ENCODE assay signal across 14 mouse cellular contexts in genomic region chr7:78719117-78719516, GRCm38 (mm10). TPM values are rescaled to one million over a fixed set of nuclear protein-coding genes. Genes with fewer than 3 reads are reported as not detected.
DNase-seq lines count a peak whose midpoint lies in the region; ATAC-seq lines count a peak whose summit lies in the region.
"Had no signal": no experiment of that assay in that cellular context is flagged by ENCODE, and none has a peak within 500 bp of the region (broad histone marks: within the 10 kb centered on the region; RNA-seq: fewer than 3 reads in every experiment).

No protein-coding gene starts in this region.

- no peak overlapping the region for H3K4me2 ChIP-seq in neural tube, embryonic 15.5 days
- H3K4me2 ChIP-seq: forebrain, embryonic 12.5 days; heart, embryonic 12.5 days; neural tube, embryonic 12.5 days had no signal

- intact Hi-C loops in heart, postnatal 10 days (cut with DNase I) = no loop called here

- H3K4me1 ChIP-seq in neural tube, embryonic 15.5 days = no peaks in the 10 kb centered on the region
- H3K4me1 ChIP-seq: forebrain, embryonic 12.5 days; heart, embryonic 12.5 days; neural tube, embryonic 12.5 days had no signal

- peak; percentile 29 for ATAC-seq in activated CD4-positive, CD25-positive, alpha-beta regulatory T cell, adult 4 months
- ATAC-seq in neural tube, embryonic 15.5 days (ENCODE audit: low FRiP score) = no peak

- H3K36me3 ChIP-seq in neural tube, embryonic 15.5 days = no peaks in the 10 kb centered on the region
- H3K36me3 ChIP-seq: forebrain, embryonic 12.5 days; heart, embryonic 12.5 days; neural tube, embryonic 12.5 days had no signal

- no peak overlapping the region for H3K27ac ChIP-seq in neural tube, embryonic 15.5 days (replicated peaks)
- H3K27ac ChIP-seq: forebrain, embryonic 12.5 days; neural tube, embryonic 12.5 days had no signal

- peak; percentile 10 to 11 for DNase-seq in heart, postnatal 10 days
- DNase-seq in heart, postnatal 4 days = no peak
- peak; percentile 71 for DNase-seq in 416B (ENCODE audit: low read depth)
- DNase-seq in spleen, postnatal 36 days (ENCODE audit: low spot score in 2 of 2) = peak; percentile 37 to 39
- no peak for DNase-seq in ovary, postnatal 14 days (ENCODE audit: low spot score)
- no peak for DNase-seq in kidney, postnatal 14 days
- DNase-seq: adrenal gland, postnatal 14 days; kidney, adult 18-20 months; lung, postnatal 4 days had no signal

- H3K4me3 ChIP-seq in neural tube, embryonic 15.5 days (replicated peaks) = no peak overlapping the region
- H3K4me3 ChIP-seq: forebrain, embryonic 12.5 days; heart, embryonic 12.5 days; neural tube, embryonic 12.5 days had no signal

- 84% methylated on average over 5 of the region's 5 CpGs for WGBS in neural tube, embryonic 15.5 days

- H3K9me3 ChIP-seq in neural tube, embryonic 15.5 days (replicated peaks) = no peaks in the 10 kb centered on the region
- H3K9me3 ChIP-seq: forebrain, embryonic 12.5 days; heart, embryonic 12.5 days; neural tube, embryonic 12.5 days had no signal

- H3K27me3 ChIP-seq in neural tube, embryonic 15.5 days (replicated peaks) = no peaks in the 10 kb centered on the region
- H3K27me3 ChIP-seq: forebrain, embryonic 12.5 days; heart, embryonic 12.5 days; neural tube, embryonic 12.5 days had no signal

- H3K9ac ChIP-seq in neural tube, embryonic 15.5 days (replicated peaks) = no peak overlapping the region
- H3K9ac ChIP-seq: forebrain, embryonic 12.5 days; heart, embryonic 12.5 days; neural tube, embryonic 12.5 days had no signal

RNA-seq across cellular contexts. Expression of gene Ntrk3, which starts 18.7 kb away (rescaled TPM):
- total RNA-seq in heart, postnatal 10 days (2021) = 1 to 10 TPM; 3.0 to 6.3 TPM
- 1 to 10 TPM; 4.0 to 5.1 TPM for total RNA-seq in heart, postnatal 4 days (2021)
- 10 to 100 TPM in 1 of 2 experiments, 1 to 10 TPM in 1; 10.0 to 10.3 TPM for polyA plus RNA-seq in activated CD4-positive, CD25-positive, alpha-beta regulatory T cell, adult 4 months (2017; shearing (Covaris generic))
- polyA plus RNA-seq in neural tube, embryonic 15.5 days (2015; fragmentation: Nextera tagmentation; extraction: Ambion mirVana) = 22.5 and 27.3 TPM in 2 replicates

Comparison
In these comparisons a context has a peak if more than half of its experiments do, and no peak if none do; other contexts are left out.
1. DNase-seq: peak in heart, postnatal 10 days (2 of 2), 416B (single experiment) and spleen, postnatal 36 days (2 of 2); none in heart, postnatal 4 days (single experiment), ovary, postnatal 14 days (single experiment) and kidney, postnatal 14 days (single experiment).